Mouse (Mus musculus) lung, postnatal 0 days (tissue): ENCODE measurements around the gene Cct7. TPM values are rescaled to one million over a fixed set of nuclear protein-coding genes. Genes with fewer than 3 reads are reported as not detected.

ENCODE experiments used
- ATAC-seq: fragments of 200-750 bp; cut with Nextera tagmentation; 2 replicates; pipeline ENCODE4 v1.8.0; 2017; ENCODE audit warnings: moderate library complexity
- DNase-seq: peaks from one replicate; pipeline ENCODE4 v3.0.0-alpha.2; 2016; ENCODE audit warnings: low spot score
- H3K27ac ChIP-seq: fragments of 300-500 bp; sonication (generic); 2 replicates; pipeline ENCODE4 v1.5.1; 2014; ENCODE audit warnings: antibody characterized with exemption, mild to moderate bottlenecking, low read length, mixed read lengths
- H3K27me3 ChIP-seq: fragments of 300-500 bp; sonication (generic); replicated peaks from 2 replicates; pipeline ENCODE4 v1.6.1; 2014; ENCODE audit warnings: low read length, mixed read lengths; ENCODE audit not compliant: insufficient read depth
- H3K36me3 ChIP-seq: fragments of 300-500 bp; sonication (generic); 2 replicates; pipeline ENCODE4 v1.6.1; 2014; ENCODE audit warnings: low read length, mixed read lengths; ENCODE audit not compliant: insufficient read depth
- H3K4me1 ChIP-seq: fragments of 300-500 bp; sonication (generic); 2 replicates; pipeline ENCODE4 v1.6.1; 2014; ENCODE audit warnings: antibody characterized with exemption, low read depth, low read length, mixed read lengths; ENCODE audit not compliant: insufficient read depth
- H3K4me2 ChIP-seq: fragments of 300-500 bp; sonication (generic); replicated peaks from 2 replicates; pipeline ENCODE4 v1.6.1; 2014; ENCODE audit warnings: low read depth, mild to moderate bottlenecking, low read length, moderate library complexity, mixed read lengths
- H3K4me3 ChIP-seq: fragments of 300-500 bp; sonication (generic); 2 replicates; pipeline ENCODE4 v1.5.1; 2014; ENCODE audit warnings: low read depth, low read length
- H3K9ac ChIP-seq: fragments of 300-500 bp; sonication (generic); replicated peaks from 2 replicates; pipeline ENCODE4 v1.6.1; 2014; ENCODE audit warnings: low read depth, mild to moderate bottlenecking
- H3K9me3 ChIP-seq: fragments of 300-500 bp; sonication (generic); 2 replicates; pipeline ENCODE4 v1.6.1; 2016; ENCODE audit warnings: low read length, mixed read lengths
- CTCF ChIP-seq: IDR thresholded peaks from 2 replicates; pipeline ENCODE4 v1.5.1; 2016; ENCODE audit warnings: antibody characterized with exemption, mild to moderate bottlenecking
- EP300 ChIP-seq: IDR thresholded peaks from 2 replicates; pipeline ENCODE4 v1.6.1; 2016; ENCODE audit warnings: antibody characterized with exemption, mild to moderate bottlenecking, control low read depth
- WGBS: fragments of 180-500 bp; shearing (Covaris S2); extraction: QIAGEN DNeasy Blood & Tissue Kit; methylation state at CpG from one replicate; pipeline ENCODE4 v1.1.7; 2014; 5-methylcytosine and 5-hydroxymethylcytosine counted together
- polyA plus RNA-seq: library from polyadenylated mRNA; unstranded; fragments of >200 nt; fragmentation: Nextera tagmentation; extraction: Ambion mirVana; gene quantifications from 2 replicates; pipeline ENCODE4 v1.2.1, GENCODE M21; 2015

Gene Cct7
- polyA plus RNA-seq, 1 experiment from 2014 or later, result 200 TPM

GRCm38 (mm10) chr6:85483843-85484721, 32.8 kb downstream of the Cct7 start:
- ATAC-seq (no peak; the same call in 1 of the 2 replicates), DNase-seq (no peak)
- peak overlapping the region; percentile 23 for H3K4me3 ChIP-seq

GRCm38 (mm10) chr6:85485738-85486137, 34.4 kb downstream of the Cct7 start:
- Histone ChIP-seq H3K9ac (no peak overlapping the region), H3K4me3 (no peak overlapping the region), H3K9me3 (no peaks in the 10 kb centered on the region), H3K27me3 (peaks cover 16% of the 10 kb centered on the region), H3K27ac (no peak overlapping the region), H3K4me2 (no peak overlapping the region), H3K4me1 (no peaks in the 10 kb centered on the region), H3K36me3 (no peaks in the 10 kb centered on the region)
- TF ChIP-seq CTCF (no peak), EP300 (no peak)
- WGBS, result 73% methylated on average over 2 of the region's 2 CpGs
- DNase-seq (no peak), ATAC-seq (no peak)

More at GRCm38 (mm10) chr6:85483843-85484721, 32.8 kb downstream of the Cct7 start:
- peaks cover 16% of the 10 kb centered on the region for H3K27me3 ChIP-seq
- TF ChIP-seq CTCF (no peak), EP300 (no peak)
- H3K27ac ChIP-seq, result no peak overlapping the region
- H3K9me3 ChIP-seq, result no peaks in the 10 kb centered on the region
- no peaks in the 10 kb centered on the region for H3K36me3 ChIP-seq
- H3K4me2 ChIP-seq, result peak overlapping the region; percentile 48
- WGBS, result 2% methylated on average over 75 of the region's 92 CpGs
- H3K9ac ChIP-seq, result no peak overlapping the region
- H3K4me1 ChIP-seq, result no peaks in the 10 kb centered on the region

GRCm38 (mm10) chr6:85488510-85488909, 37.2 kb downstream of the Cct7 start:
- DNase-seq (no peak), ATAC-seq (no peak)
- no peaks in the 10 kb centered on the region for H3K4me1 ChIP-seq
- TF ChIP-seq CTCF (no peak), EP300 (no peak)
- H3K4me3 ChIP-seq, result no peak overlapping the region
- 76% methylated on average over 4 of the region's 4 CpGs for WGBS
- peaks cover 16% of the 10 kb centered on the region for H3K27me3 ChIP-seq
- H3K4me2 ChIP-seq, result no peak overlapping the region
- H3K9me3 ChIP-seq, result no peaks in the 10 kb centered on the region
- no peak overlapping the region for H3K27ac ChIP-seq
- no peak overlapping the region for H3K9ac ChIP-seq
- H3K36me3 ChIP-seq, result no peaks in the 10 kb centered on the region

GRCm38 (mm10) chr6:85489717-85490116, 38.4 kb downstream of the Cct7 start:
- WGBS, result 68% methylated on average over 3 of the region's 3 CpGs
- no peak overlapping the region for H3K4me2 ChIP-seq
- TF ChIP-seq CTCF (no peak), EP300 (no peak)

GRCm38 (mm10) chr6:85490252-85490651, 38.9 kb downstream of the Cct7 start:
- Histone ChIP-seq H3K9ac (no peak overlapping the region), H3K4me1 (no peaks in the 10 kb centered on the region), H3K4me3 (no peak overlapping the region), H3K36me3 (no peaks in the 10 kb centered on the region), H3K9me3 (no peaks in the 10 kb centered on the region), H3K27me3 (no peaks in the 10 kb centered on the region), H3K27ac (no peak overlapping the region), H3K4me2 (no peak overlapping the region)
- ATAC-seq (no peak), DNase-seq (no peak)
- 90% methylated on average over 4 of the region's 4 CpGs for WGBS
- TF ChIP-seq CTCF, result no peak
- TF ChIP-seq EP300, result no peak

More at GRCm38 (mm10) chr6:85489717-85490116, 38.4 kb downstream of the Cct7 start:
- H3K4me1 ChIP-seq, result no peaks in the 10 kb centered on the region
- ATAC-seq (no peak), DNase-seq (no peak)
- no peak overlapping the region for H3K4me3 ChIP-seq
- H3K9ac ChIP-seq, result no peak overlapping the region
- H3K9me3 ChIP-seq, result no peaks in the 10 kb centered on the region
- no peak overlapping the region for H3K27ac ChIP-seq
- 0 out of 2 replicates have a peak, but pooled peaks cover 4% of the 10 kb centered on the region for H3K27me3 ChIP-seq
- no peaks in the 10 kb centered on the region for H3K36me3 ChIP-seq

GRCm38 (mm10) chr6:85491606-85492005, 40.3 kb downstream of the Cct7 start:
- ATAC-seq, result no peak
- H3K4me3 ChIP-seq, result no peak overlapping the region
- H3K9ac ChIP-seq, result no peak overlapping the region
- H3K4me2 ChIP-seq, result no peak overlapping the region
- H3K9me3 ChIP-seq, result no peaks in the 10 kb centered on the region
- H3K36me3 ChIP-seq, result no peaks in the 10 kb centered on the region
- no peaks in the 10 kb centered on the region for H3K4me1 ChIP-seq
- whole genome bisulfite sequencing, result 74% methylated on average over 3 of the region's 3 CpGs
- no peak for DNase-seq
- no peak overlapping the region for H3K27ac ChIP-seq
- TF ChIP-seq CTCF, result no peak
- no peak for TF ChIP-seq EP300
- no peaks in the 10 kb centered on the region for H3K27me3 ChIP-seq
